Comparison of ENCODE assay signal across 20 mouse cellular contexts in the genomic region with DNA sequence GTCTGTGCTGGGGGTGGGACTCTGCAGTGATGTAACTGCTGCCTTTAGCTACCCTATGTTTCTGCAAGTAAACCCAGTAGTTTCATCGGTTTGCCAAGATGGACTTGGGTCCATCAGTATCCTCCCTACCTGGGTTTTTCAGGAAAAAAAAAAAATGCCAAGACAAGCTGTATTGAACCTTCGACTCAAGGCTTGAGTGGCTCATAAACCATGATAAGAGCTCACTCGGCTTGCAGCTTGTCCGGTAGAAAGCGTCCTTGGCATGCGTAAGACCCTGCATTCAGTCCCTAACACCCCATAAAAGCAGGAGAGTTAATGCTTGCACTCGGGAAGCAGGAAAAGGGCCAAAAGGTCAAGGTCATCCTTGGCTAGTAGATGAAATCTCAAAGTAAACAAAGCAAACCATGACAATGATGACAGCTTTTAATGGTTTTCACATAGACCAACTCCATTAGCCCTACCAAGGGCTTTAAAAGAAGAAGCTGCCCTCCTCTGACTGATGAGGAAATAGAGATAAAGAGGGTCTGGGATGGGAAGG. TPM values are rescaled to one million over a fixed set of nuclear protein-coding genes. Genes with fewer than 3 reads are reported as not detected.
DNase-seq lines count a peak whose midpoint lies in the region; ATAC-seq and TF ChIP-seq lines count a peak whose summit lies in the region.
"Had no signal": no experiment of that assay in that cellular context is flagged by ENCODE, and none has a peak within 500 bp of the region (broad histone marks: within the 10 kb centered on the region; RNA-seq: fewer than 3 reads in every experiment).

No protein-coding gene starts in this region.

- no peaks in the 10 kb centered on the region for H3K27me3 ChIP-seq in midbrain, embryonic 11.5 days (ENCODE audit: control insufficient read depth, insufficient read depth, low read length)
- H3K27me3 ChIP-seq in midbrain, embryonic 10.5 days (ENCODE audit: low read depth, poor library complexity, severe bottlenecking), result no peaks in the 10 kb centered on the region
- H3K27me3 ChIP-seq in hindbrain, embryonic 12.5 days, result no peaks in the 10 kb centered on the region
- H3K27me3 ChIP-seq: CH12.LX; embryonic facial prominence, embryonic 13.5 days; forebrain, embryonic 12.5 days; heart, embryonic 15.5 days; hindbrain, embryonic 15.5 days had no signal

- no peak for TF ChIP-seq CTCF in gastrocnemius, adult 2 months (IDR thresholded peaks at IDR 0.05)

- H3K4me3 ChIP-seq in gastrocnemius, adult 2 months, result no peak overlapping the region
- H3K4me3 ChIP-seq in midbrain, embryonic 11.5 days (ENCODE audit: low read depth, low read length), result no peak overlapping the region
- H3K4me3 ChIP-seq in midbrain, embryonic 10.5 days, result no peak overlapping the region
- no peak overlapping the region for H3K4me3 ChIP-seq in hindbrain, embryonic 12.5 days
- H3K4me3 ChIP-seq: embryonic facial prominence, embryonic 13.5 days; forebrain, embryonic 12.5 days; heart, embryonic 15.5 days; hindbrain, embryonic 10.5 days; hindbrain, embryonic 15.5 days had no signal

- intact Hi-C loops in gastrocnemius, adult 2 months (cut with DNase I), result loop anchor here (2.0 to 5.0 kb wide), 3 partner anchors 66 to 191 kb away; no protein-coding TSS in a partner anchor

- peak overlapping the region; percentile 75; the same call in 1 of the 2 replicates for H3K27ac ChIP-seq in gastrocnemius, adult 2 months
- H3K27ac ChIP-seq in midbrain, embryonic 11.5 days (ENCODE audit: low read depth, low read length), result no peak overlapping the region
- no peak overlapping the region for H3K27ac ChIP-seq in midbrain, embryonic 10.5 days (replicated peaks)
- H3K27ac ChIP-seq in hindbrain, embryonic 12.5 days, result no peak overlapping the region
- H3K27ac ChIP-seq: embryonic facial prominence, embryonic 13.5 days; forebrain, embryonic 12.5 days; heart, embryonic 15.5 days; hindbrain, embryonic 10.5 days; hindbrain, embryonic 15.5 days had no signal

- no peak for ATAC-seq in midbrain, embryonic 11.5 days (ENCODE audit: low FRiP score)
- ATAC-seq in hindbrain, embryonic 12.5 days (ENCODE audit: low FRiP score), result no peak
- ATAC-seq: activated CD4-positive, CD25-positive, alpha-beta regulatory T cell, adult 4 months; forebrain, embryonic 16.5 days; inflammation-experienced regulatory T-cells, adult 6 months had no signal

- no peaks in the 10 kb centered on the region for H3K36me3 ChIP-seq in midbrain, embryonic 11.5 days (ENCODE audit: control insufficient read depth, insufficient read depth, low read length)
- no peaks in the 10 kb centered on the region for H3K36me3 ChIP-seq in midbrain, embryonic 10.5 days
- no peaks in the 10 kb centered on the region for H3K36me3 ChIP-seq in hindbrain, embryonic 12.5 days
- H3K36me3 ChIP-seq: embryonic facial prominence, embryonic 13.5 days; forebrain, embryonic 12.5 days; heart, embryonic 15.5 days; hindbrain, embryonic 10.5 days; hindbrain, embryonic 15.5 days had no signal

- H3K9ac ChIP-seq in midbrain, embryonic 11.5 days (ENCODE audit: low read length), result no peak overlapping the region
- H3K9ac ChIP-seq in hindbrain, embryonic 12.5 days, result no peak overlapping the region
- H3K9ac ChIP-seq: embryonic facial prominence, embryonic 13.5 days; forebrain, embryonic 12.5 days; heart, embryonic 15.5 days; hindbrain, embryonic 15.5 days had no signal

- no peaks in the 10 kb centered on the region for H3K9me3 ChIP-seq in midbrain, embryonic 11.5 days (ENCODE audit: control insufficient read depth, low read length)
- H3K9me3 ChIP-seq in midbrain, embryonic 10.5 days (replicated peaks), result no peaks in the 10 kb centered on the region
- H3K9me3 ChIP-seq in hindbrain, embryonic 12.5 days (replicated peaks), result no peaks in the 10 kb centered on the region
- H3K9me3 ChIP-seq: embryonic facial prominence, embryonic 13.5 days; forebrain, embryonic 12.5 days; heart, embryonic 15.5 days; hindbrain, embryonic 10.5 days; hindbrain, embryonic 15.5 days had no signal

- DNase-seq in gastrocnemius, adult 2 months, result no peak
- no peak for DNase-seq in gastrocnemius, postnatal 25 days
- DNase-seq in midbrain, embryonic 11.5 days (ENCODE audit: low spot score, missing footprints), result peak; percentile 47
- DNase-seq in midbrain, embryonic 10.5 days (ENCODE audit: low spot score), result no peak
- DNase-seq in forelimb bud, embryonic 11.5 days (ENCODE audit: low read depth, low spot score), result peak; percentile 40
- DNase-seq in frontal cortex, postnatal 10 days (ENCODE audit: low spot score in 2 of 2), result no peak
- DNase-seq: cerebellum, adult 11 months; cerebellum, adult 8-10 months; cerebellum, postnatal 14 days had no signal

- H3K4me2 ChIP-seq in midbrain, embryonic 11.5 days, result no peak overlapping the region
- H3K4me2 ChIP-seq in hindbrain, embryonic 12.5 days (replicated peaks), result no peak overlapping the region
- H3K4me2 ChIP-seq: embryonic facial prominence, embryonic 13.5 days; forebrain, embryonic 12.5 days; heart, embryonic 11.5 days; heart, embryonic 15.5 days; hindbrain, embryonic 15.5 days had no signal

- H3K4me1 ChIP-seq in midbrain, embryonic 11.5 days (ENCODE audit: control insufficient read depth, insufficient read depth, low read length), result no peaks in the 10 kb centered on the region
- 0 out of 2 replicates have a peak, but pooled peaks cover 8% of the 10 kb centered on the region for H3K4me1 ChIP-seq in midbrain, embryonic 10.5 days
- peaks cover 7% of the 10 kb centered on the region; the same call in 1 of the 2 replicates for H3K4me1 ChIP-seq in hindbrain, embryonic 12.5 days
- H3K4me1 ChIP-seq: forebrain, embryonic 12.5 days; hindbrain, embryonic 15.5 days had no signal

- 78% methylated on average over 7 of the region's 7 CpGs for WGBS in midbrain, embryonic 11.5 days
- 88% methylated on average over 7 of the region's 7 CpGs for WGBS in midbrain, embryonic 10.5 days
- WGBS in hindbrain, embryonic 12.5 days, result 80% methylated on average over 7 of the region's 7 CpGs

RNA-seq across cellular contexts. Expression of a gene that starts 23.5 kb away (rescaled TPM):
- 100 to 1,000 TPM; 208 to 210 TPM for total RNA-seq in gastrocnemius, adult 2 months (2021)
- total RNA-seq in gastrocnemius, postnatal 25 days (2021), result 100 to 1,000 TPM; 158 to 195 TPM
- 20.8 and 25.7 TPM in 2 replicates for polyA plus RNA-seq in midbrain, embryonic 11.5 days (2014; fragmentation: Nextera tagmentation; extraction: Ambion mirVana)
- 18.8 and 20.2 TPM in 2 replicates for polyA plus RNA-seq in midbrain, embryonic 10.5 days (2016; fragmentation: Nextera tagmentation; extraction: Ambion mirVana)
- polyA plus RNA-seq in hindbrain, embryonic 12.5 days (2016; fragmentation: Nextera tagmentation; extraction: Ambion mirVana), result 32.8 and 33.8 TPM in 2 replicates

Comparison
In these comparisons a context has a peak if more than half of its experiments do, and no peak if none do; other contexts are left out.
1. DNase-seq: peak in midbrain, embryonic 11.5 days (single experiment) and forelimb bud, embryonic 11.5 days (single experiment); none in gastrocnemius, adult 2 months (single experiment), gastrocnemius, postnatal 25 days (single experiment), midbrain, embryonic 10.5 days (single experiment) and frontal cortex, postnatal 10 days (0 of 2).